Mouse (Mus musculus) forebrain, embryonic 12.5 days (tissue): Measurements from ENCODE around the gene Junb. TPM values are rescaled to one million over a fixed set of nuclear protein-coding genes. Genes with fewer than 3 reads are reported as not detected.

Experiments
- ATAC-seq: fragments of 200-750 bp; cut with Nextera tagmentation; 2 replicates; pipeline ENCODE4 v1.8.0; 2017; ENCODE audit warnings: moderate TSS enrichment; ENCODE audit not compliant: low FRiP score
- H3K27ac ChIP-seq: fragments of 300-500 bp; sonication (generic); 2 replicates; pipeline ENCODE4 v1.5.1; 2016; ENCODE audit warnings: mild to moderate bottlenecking
- H3K27me3 ChIP-seq: fragments of 300-500 bp; sonication (generic); 2 replicates; pipeline ENCODE4 v1.6.1; 2016; ENCODE audit warnings: mild to moderate bottlenecking
- H3K36me3 ChIP-seq: fragments of 300-500 bp; sonication (generic); replicated peaks from 2 replicates; pipeline ENCODE4 v1.6.1; 2016; ENCODE audit warnings: mild to moderate bottlenecking
- H3K4me1 ChIP-seq: fragments of 300-500 bp; sonication (generic); 2 replicates; pipeline ENCODE4 v1.6.1; 2016
- H3K4me2 ChIP-seq: fragments of 300-500 bp; sonication (generic); 2 replicates; pipeline ENCODE4 v1.6.1; 2016; ENCODE audit warnings: mild to moderate bottlenecking, moderate library complexity
- H3K4me3 ChIP-seq: fragments of 300-500 bp; sonication (generic); replicated peaks from 2 replicates; pipeline ENCODE4 v1.5.1; 2016; ENCODE audit warnings: mild to moderate bottlenecking
- H3K9ac ChIP-seq: fragments of 300-500 bp; sonication (generic); 2 replicates; pipeline ENCODE4 v1.6.1; 2016; ENCODE audit warnings: mild to moderate bottlenecking
- H3K9me3 ChIP-seq: fragments of 300-500 bp; sonication (generic); 2 replicates; pipeline ENCODE4 v1.6.1; 2016
- WGBS: fragments of 180-500 bp; shearing (Covaris S2); methylation state at CpG from one replicate; pipeline ENCODE4 v1.1.7; 2016; 5-methylcytosine and 5-hydroxymethylcytosine counted together
- polyA plus RNA-seq: library from polyadenylated mRNA; unstranded; fragments of >200 nt; fragmentation: Nextera tagmentation; extraction: Ambion mirVana; gene quantifications from 2 replicates; pipeline ENCODE4 v1.2.1, GENCODE M21; 2016

Junb gene
- polyA plus RNA-seq, 1 experiment from 2014 or later: 4.9 TPM

DNA sequence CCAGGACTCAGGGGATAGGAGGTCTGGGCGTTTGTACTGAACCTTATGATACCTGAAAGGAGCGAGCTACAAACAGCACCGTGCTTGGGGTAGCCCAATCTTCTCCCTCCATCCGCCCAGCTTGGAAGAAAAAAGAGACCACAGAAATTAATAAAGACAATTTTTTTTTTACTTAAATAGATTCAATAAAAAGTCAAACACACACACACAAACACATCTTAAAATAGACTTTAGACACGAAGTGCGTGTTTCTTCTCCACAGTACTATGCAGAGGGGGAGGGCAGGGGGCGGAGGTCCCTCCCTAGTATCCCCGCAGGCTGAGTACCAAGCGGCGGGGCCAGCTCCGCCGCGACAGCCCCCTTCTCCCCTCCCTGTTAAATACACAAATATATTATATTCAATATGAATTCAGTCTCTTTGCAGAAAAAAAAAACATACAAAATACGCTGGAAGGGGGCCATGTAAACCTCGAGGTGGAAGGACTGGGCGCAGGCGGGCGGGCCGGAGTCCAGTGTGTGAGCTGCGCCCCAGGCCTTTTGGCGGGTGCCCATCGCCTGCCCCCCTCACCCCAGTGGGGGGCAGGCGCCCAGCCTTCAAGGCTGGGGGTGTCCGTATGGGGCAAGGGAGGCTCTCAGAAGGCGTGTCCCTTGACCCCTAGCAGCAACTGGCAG, 1.6 kb downstream of the Junb start:
- Histone ChIP-seq H3K4me2 (peak overlapping the region; percentile 88), H3K9ac (peak overlapping the region; percentile 47), H3K27me3 (peaks cover 52% of the 10 kb centered on the region), H3K36me3 (peaks cover 33% of the 10 kb centered on the region), H3K27ac (no peak overlapping the region), H3K9me3 (no peaks in the 10 kb centered on the region), H3K4me3 (peak overlapping the region; percentile 46), H3K4me1 (peaks cover 64% of the 10 kb centered on the region)
- 2% methylated on average over 25 of the region's 25 CpGs for WGBS
- ATAC-seq: no peak

DNA sequence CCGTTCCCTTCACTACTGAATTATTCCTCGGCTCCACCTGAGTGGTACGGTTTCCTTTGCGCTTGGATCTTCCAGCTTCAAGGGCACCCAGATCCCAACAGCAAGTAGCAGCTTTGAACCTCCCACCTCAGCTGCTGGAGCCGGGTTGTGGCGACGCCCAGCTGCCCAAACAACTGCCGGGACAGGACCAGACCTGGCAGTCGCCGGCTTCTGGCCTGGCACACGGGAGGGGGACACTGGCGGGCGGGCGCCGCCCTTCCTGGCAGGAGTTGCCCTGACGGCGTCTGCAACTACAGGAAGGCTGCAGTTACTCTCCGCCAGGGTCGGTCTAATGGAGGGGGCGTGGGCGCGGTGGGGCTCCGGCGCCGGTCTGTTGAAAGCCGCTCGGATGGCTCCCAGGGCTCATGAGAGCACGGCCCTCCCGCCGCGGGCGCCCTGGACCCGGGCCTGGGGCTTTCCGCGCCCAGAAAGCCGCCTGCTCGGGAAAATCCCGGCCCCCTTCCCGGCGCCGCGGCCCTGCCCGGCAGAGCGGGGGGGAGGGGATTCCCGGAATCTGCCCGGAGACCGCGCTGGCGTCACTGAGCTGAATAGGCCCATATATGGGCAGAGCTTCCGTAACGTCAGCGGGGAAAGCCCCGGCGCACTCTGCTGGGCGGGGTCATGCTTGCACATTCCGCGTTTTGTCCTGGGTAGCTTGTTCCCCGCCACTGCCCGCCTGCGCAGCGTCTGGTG, 2.3 kb downstream of the Junb start:
- 1% methylated on average over 61 of the region's 61 CpGs for WGBS
- ATAC-seq: peak; percentile 88
- peaks cover 40% of the 10 kb centered on the region for H3K36me3 ChIP-seq
- peak overlapping the region; percentile 88 for H3K4me2 ChIP-seq
- peak overlapping the region; percentile 46 for H3K4me3 ChIP-seq
- peak overlapping the region; percentile 41 for H3K9ac ChIP-seq
- peaks cover 67% of the 10 kb centered on the region for H3K4me1 ChIP-seq
- H3K27me3 ChIP-seq: peaks cover 45% of the 10 kb centered on the region
- H3K27ac ChIP-seq: peak overlapping the region; percentile 42
- H3K9me3 ChIP-seq: no peaks in the 10 kb centered on the region

DNA sequence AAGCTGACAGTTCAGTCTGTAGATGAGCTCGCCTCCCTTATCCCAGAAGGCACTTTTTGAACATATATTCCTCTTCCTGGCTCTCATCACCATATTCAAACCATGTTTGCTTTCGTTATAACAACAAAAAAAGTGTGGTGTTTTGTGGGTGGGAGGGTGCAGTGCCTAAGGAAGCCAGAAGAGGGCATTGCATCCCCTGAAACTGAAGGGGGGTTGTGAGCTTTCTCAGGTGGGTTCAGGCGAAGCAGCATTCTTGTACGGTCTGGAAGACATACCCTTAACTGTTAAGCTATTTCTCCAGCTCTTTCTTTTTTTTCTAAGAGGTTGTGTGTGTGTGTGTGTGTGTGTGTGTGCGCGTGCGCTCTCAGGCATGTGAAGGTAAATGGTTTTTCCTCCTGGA, 3.1 kb downstream of the Junb start:
- H3K4me2 ChIP-seq: peak overlapping the region; percentile 88; the same call in 1 of the 2 replicates
- H3K27ac ChIP-seq: 0 out of 2 replicates have a peak overlapping the region, but pooled peaks have one; percentile 42
- WGBS: 21% methylated on average over 7 of the region's 7 CpGs
- H3K4me3 ChIP-seq: no peak overlapping the region
- peaks cover 46% of the 10 kb centered on the region for H3K36me3 ChIP-seq
- peaks cover 38% of the 10 kb centered on the region for H3K27me3 ChIP-seq
- no peak overlapping the region for H3K9ac ChIP-seq
- no peaks in the 10 kb centered on the region for H3K9me3 ChIP-seq
- no peak for ATAC-seq
- H3K4me1 ChIP-seq: peaks cover 67% of the 10 kb centered on the region

DNA sequence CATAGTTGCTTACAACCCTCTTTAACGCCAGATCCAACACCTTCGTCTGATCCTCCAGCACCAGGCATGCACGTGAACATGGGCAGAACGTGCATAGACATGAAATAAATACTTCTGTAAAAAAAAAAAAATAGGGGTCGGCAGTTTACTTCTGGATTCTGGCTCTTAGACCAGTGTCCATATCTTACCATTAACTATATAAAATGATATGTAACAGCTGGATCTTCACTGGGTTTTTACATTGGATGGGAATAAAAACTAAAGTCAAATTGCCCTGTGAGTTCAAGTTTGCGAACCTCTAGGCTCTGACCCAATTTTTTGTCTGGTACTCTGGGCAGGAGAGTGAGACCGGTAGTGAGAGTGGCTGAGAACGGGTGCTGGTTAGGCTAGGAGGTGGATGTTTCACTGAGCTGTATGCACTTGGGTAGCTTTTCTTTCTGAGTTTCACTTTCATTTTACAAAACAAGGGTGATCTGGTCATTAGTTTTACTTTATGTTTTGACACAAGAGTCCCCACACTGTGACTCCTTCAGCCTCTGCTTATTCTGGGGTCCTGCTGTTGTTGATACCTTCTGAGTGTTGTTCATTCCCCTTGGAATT, 3.9 kb downstream of the Junb start:
- Histone ChIP-seq H3K9me3 (no peaks in the 10 kb centered on the region), H3K4me1 (peaks cover 62% of the 10 kb centered on the region), H3K4me3 (no peak overlapping the region), H3K27ac (no peak overlapping the region), H3K36me3 (peaks cover 46% of the 10 kb centered on the region), H3K27me3 (peaks cover 31% of the 10 kb centered on the region), H3K9ac (no peak overlapping the region), H3K4me2 (no peak overlapping the region)
- ATAC-seq: no peak
- WGBS: 83% methylated on average over 8 of the region's 8 CpGs

DNA sequence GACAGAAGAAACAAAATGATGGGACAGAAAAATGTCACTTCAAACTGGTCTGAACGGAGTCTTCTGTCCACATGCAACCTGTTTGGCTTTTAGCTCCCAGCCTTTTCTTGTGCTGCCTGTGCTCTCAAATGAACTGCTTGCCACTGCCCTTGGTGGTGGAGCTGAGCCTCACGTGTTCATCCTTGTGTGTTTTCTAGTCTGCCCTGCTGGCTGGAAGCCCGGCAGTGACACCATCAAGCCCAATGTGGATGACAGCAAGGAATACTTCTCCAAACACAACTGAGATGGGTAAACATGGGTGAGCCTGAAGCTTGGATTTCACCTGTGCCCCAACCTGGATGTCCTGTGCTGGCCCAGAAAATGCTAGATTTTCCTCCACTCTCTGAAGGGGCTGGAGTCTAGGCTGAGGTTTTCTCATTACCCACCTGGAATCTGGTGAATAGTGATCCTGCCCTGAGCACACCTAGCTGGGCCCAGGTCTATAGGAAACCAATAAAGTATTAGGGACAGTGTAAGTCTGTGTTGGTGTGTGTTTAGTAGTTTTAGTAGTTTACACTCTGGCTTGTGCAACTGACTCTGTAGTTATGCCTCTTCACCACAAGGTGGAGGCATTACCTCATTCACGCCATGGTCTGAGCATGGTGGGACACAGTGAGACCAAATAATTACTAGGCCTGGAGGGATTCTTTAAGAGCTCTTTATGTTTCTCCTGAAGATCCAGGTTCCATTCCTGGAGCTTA, 4.5 kb downstream of the Junb start:
- Histone ChIP-seq H3K9me3 (no peaks in the 10 kb centered on the region), H3K27ac (peak overlapping the region; percentile 8; the same call in 1 of the 2 replicates), H3K27me3 (peaks cover 24% of the 10 kb centered on the region), H3K4me3 (peak overlapping the region; percentile 7; the same call in 1 of the 2 replicates), H3K36me3 (peaks cover 46% of the 10 kb centered on the region), H3K9ac (no peak overlapping the region; the same call in 1 of the 2 replicates), H3K4me2 (no peak overlapping the region), H3K4me1 (peaks cover 58% of the 10 kb centered on the region)
- WGBS: 63% methylated on average over 4 of the region's 4 CpGs
- ATAC-seq: 0 out of 2 replicates have a peak, but pooled peaks have one; percentile 15

DNA sequence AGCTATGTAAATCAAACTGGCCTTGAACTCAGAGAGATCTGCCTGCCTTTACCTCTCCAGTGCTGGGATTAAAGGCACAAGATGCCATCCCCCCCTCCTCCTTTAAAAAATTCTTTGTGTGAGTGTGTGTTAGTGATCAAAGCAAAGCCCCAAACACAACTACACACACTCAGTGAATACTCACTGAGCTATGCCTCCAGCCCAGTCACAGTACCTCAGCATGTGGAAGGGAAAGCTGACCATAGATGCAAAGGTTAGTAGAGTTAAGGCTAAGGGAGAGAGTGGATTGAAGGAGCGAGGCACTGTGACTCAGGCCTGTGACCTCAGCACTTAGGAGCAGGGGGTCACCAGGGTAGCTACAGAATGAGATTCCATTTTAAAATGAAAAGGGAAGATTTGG, 5.4 kb downstream of the Junb start:
- H3K9me3 ChIP-seq: no peaks in the 10 kb centered on the region
- no peak overlapping the region for H3K4me3 ChIP-seq
- H3K36me3 ChIP-seq: peaks cover 46% of the 10 kb centered on the region
- peaks cover 15% of the 10 kb centered on the region for H3K27me3 ChIP-seq
- H3K4me2 ChIP-seq: no peak overlapping the region
- ATAC-seq: no peak
- peaks cover 56% of the 10 kb centered on the region for H3K4me1 ChIP-seq
- H3K27ac ChIP-seq: 0 out of 2 replicates have a peak overlapping the region, but pooled peaks have one; percentile 8
- WGBS: 73% methylated on average over 1 of the region's 1 CpGs
- H3K9ac ChIP-seq: no peak overlapping the region

DNA sequence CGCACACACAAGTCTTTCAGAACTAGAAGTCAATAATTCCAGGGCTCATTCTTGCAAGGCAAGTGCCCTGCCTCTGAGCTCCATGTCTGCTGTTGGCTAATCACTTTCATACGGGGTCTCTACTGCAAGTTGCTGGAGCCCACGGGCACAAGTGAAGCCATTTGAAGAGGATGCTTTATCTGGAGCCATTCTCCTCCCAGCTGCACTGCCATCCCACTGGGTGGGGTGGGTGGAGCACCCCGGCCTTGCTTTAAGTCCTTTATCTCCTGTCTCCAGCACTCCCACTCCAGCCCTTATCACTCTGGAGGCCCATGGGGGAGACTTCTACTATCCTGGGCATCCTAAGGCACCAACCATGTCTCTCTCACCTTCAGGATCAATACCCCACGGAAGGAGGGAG, 7.6 kb downstream of the Junb start:
- H3K27me3 ChIP-seq: no peaks in the 10 kb centered on the region
- WGBS: 74% methylated on average over 5 of the region's 5 CpGs
- H3K4me2 ChIP-seq: peak overlapping the region; percentile 94
- H3K9ac ChIP-seq: peak overlapping the region; percentile 90
- H3K36me3 ChIP-seq: peaks cover 46% of the 10 kb centered on the region
- peak overlapping the region; percentile 63 for H3K4me3 ChIP-seq
- ATAC-seq: no peak
- peak overlapping the region; percentile 76; the same call in 1 of the 2 replicates for H3K27ac ChIP-seq
- peaks cover 38% of the 10 kb centered on the region for H3K4me1 ChIP-seq
- H3K9me3 ChIP-seq: no peaks in the 10 kb centered on the region

DNA sequence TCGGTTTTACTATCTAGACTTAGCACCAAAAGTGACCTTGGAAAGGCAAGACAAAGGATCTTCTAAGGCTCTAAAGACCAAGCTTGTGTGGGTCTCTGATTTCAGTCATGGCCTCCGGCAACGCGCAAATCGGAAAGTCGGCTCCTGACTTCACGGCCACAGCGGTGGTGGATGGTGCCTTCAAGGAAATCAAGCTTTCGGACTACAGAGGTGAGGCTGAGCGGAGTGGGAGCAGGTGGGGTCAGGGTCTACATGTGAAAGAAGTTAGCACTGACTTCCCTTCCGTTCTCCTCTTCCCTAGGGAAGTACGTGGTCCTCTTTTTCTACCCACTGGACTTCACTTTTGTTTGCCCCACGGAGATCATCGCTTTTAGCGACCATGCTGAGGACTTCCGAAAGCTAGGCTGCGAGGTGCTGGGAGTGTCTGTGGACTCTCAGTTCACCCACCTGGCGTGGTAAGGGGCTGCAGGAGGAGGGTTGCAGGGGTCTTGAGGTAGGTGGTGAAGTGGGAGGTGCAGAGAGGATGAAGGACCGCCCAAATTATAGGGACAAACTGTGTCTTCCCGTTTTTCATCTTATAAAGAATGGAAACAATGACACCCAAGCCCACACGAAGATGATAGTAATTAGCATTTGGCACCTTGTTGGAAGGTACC, 8.3 kb downstream of the Junb start:
- ATAC-seq: no peak
- peaks cover 46% of the 10 kb centered on the region for H3K36me3 ChIP-seq
- H3K4me2 ChIP-seq: peak overlapping the region; percentile 94
- H3K9me3 ChIP-seq: no peaks in the 10 kb centered on the region
- peak overlapping the region; percentile 63 for H3K4me3 ChIP-seq
- whole genome bisulfite sequencing: 10% methylated on average over 21 of the region's 21 CpGs
- no peaks in the 10 kb centered on the region for H3K27me3 ChIP-seq
- H3K4me1 ChIP-seq: peaks cover 35% of the 10 kb centered on the region
- peak overlapping the region; percentile 90 for H3K9ac ChIP-seq
- peak overlapping the region; percentile 76 for H3K27ac ChIP-seq

DNA sequence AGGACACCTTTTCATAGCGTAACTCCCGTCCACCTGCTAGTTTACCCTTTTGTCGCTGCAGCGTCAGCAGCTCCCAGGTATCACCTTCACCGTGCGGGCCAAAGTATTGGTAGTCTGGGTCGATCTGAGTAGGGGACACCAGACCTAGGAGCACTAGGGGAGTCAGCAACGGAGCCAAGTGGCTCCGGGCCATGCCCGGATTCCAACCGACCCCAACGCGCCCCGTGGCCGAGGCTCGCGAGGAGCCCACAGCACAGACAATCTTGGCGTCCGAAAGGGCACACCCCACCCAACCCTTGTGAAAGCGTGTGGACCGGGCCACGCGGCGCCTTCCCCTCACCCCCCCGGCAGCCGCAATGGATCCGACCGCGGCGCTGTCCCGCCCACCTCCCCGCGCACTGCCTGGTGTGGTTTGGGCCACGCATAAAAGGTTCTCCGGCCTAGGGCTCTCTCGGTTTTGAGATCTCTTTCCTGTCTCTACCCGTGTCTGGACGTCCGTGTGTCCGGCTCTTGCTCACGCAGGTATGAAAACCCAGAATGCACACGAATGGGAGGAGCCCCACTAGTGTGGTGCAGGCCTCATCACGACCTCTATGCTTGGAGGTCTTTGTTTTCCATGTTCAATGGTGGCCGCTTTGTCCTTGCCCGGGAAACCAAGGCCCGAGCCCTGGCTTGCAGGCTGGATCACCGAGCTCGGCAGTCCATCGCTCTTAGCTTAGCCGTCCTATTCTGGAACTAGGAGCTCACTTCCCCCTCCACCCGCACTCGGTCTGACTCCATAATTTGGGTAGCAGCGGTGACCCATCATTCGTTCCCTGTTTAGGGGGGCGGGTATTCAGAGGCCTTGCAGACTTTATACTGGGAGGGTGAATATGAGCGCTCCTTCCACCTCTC, 9.0 kb downstream of the Junb start, which contains the start of the genes Gm49661, Prdx2 and Rnaseh2a:
TSS of gene Gm49661 (minus strand) at position 193 of the 894 bp plus-strand sequence.
TSS of gene Prdx2 (plus strand) at position 347 of the 894 bp plus-strand sequence.
TSS of gene Rnaseh2a (minus strand) at position 527 of the 894 bp plus-strand sequence.
- peak; percentile 77 for ATAC-seq
- Histone ChIP-seq H3K9me3 (no peaks in the 10 kb centered on the region), H3K27me3 (no peaks in the 10 kb centered on the region), H3K9ac (peak within 1 kb of the TSS; percentile 90), H3K4me2 (peak within 1 kb of the TSS; percentile 94), H3K4me1 (peaks cover 37% of the 10 kb centered on the region), H3K4me3 (peak within 1 kb of the TSS; percentile 63), H3K27ac (peak within 1 kb of the TSS; percentile 76), H3K36me3 (peaks cover 38% of the 10 kb centered on the region)
- WGBS: under 1% methylated on average over 56 of the region's 56 CpGs

DNA sequence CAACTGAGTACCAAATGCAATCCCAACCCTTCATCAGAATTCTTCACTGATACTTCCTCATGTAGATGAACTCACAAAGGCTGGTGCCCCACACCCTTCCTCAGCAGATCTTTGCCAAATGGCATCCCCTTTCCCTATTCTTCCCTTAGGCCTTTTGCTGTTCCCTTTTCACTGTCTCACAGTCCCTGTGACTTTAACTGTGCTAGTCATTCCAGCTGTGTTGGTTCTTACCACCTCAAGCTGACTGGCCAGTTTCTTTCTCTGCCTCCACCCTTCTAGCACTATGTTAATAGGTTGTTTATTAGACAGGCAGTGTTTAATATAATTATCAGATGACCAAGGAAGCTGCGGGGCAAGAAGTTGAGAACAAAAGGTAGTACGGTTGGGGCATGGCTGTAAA, 9.9 kb downstream of the Junb start:
- ATAC-seq: no peak
- H3K9me3 ChIP-seq: no peaks in the 10 kb centered on the region
- peaks cover 35% of the 10 kb centered on the region for H3K36me3 ChIP-seq
- H3K9ac ChIP-seq: peak overlapping the region; percentile 90
- 13% methylated on average over 2 of the region's 2 CpGs for WGBS
- H3K4me2 ChIP-seq: peak overlapping the region; percentile 94
- H3K27me3 ChIP-seq: no peaks in the 10 kb centered on the region
- peak overlapping the region; percentile 76 for H3K27ac ChIP-seq
- peak overlapping the region; percentile 63 for H3K4me3 ChIP-seq
- H3K4me1 ChIP-seq: peaks cover 37% of the 10 kb centered on the region
